Mouse (Mus musculus) lung, embryonic 15.5 days (tissue): ENCODE data around the gene Ndufa13. TPM values are rescaled to one million over a fixed set of nuclear protein-coding genes. Genes with fewer than 3 reads are reported as not detected.

ENCODE experiments used
- ATAC-seq: fragments of 200-750 bp; cut with Nextera tagmentation; 2 replicates; pipeline ENCODE4 v1.8.0; 2017; ENCODE audit warnings: moderate number of reproducible peaks, borderline replicate concordance; ENCODE audit not compliant: low FRiP score, low TSS enrichment; ENCODE audit errors: extremely low read depth
- H3K27ac ChIP-seq: fragments of 300-500 bp; sonication (generic); 2 replicates; pipeline ENCODE4 v1.5.1; 2015; ENCODE audit warnings: moderate library complexity, mild to moderate bottlenecking, inconsistent platforms
- H3K27me3 ChIP-seq: fragments of 300-500 bp; sonication (generic); 2 replicates; pipeline ENCODE4 v1.6.1; 2015; ENCODE audit warnings: inconsistent platforms
- H3K36me3 ChIP-seq: fragments of 300-500 bp; sonication (generic); 2 replicates; pipeline ENCODE4 v1.6.1; 2015; ENCODE audit warnings: inconsistent platforms
- H3K4me1 ChIP-seq: fragments of 300-500 bp; sonication (generic); 2 replicates; pipeline ENCODE4 v1.6.1; 2015; ENCODE audit warnings: inconsistent platforms
- H3K4me2 ChIP-seq: fragments of 300-500 bp; sonication (generic); 2 replicates; pipeline ENCODE4 v1.6.1; 2015; ENCODE audit warnings: inconsistent platforms, mild to moderate bottlenecking, moderate library complexity
- H3K4me3 ChIP-seq: fragments of 300-500 bp; sonication (generic); 2 replicates; pipeline ENCODE4 v1.5.1; 2015; ENCODE audit warnings: mild to moderate bottlenecking, inconsistent platforms
- H3K9ac ChIP-seq: fragments of 300-500 bp; sonication (generic); 2 replicates; pipeline ENCODE4 v1.6.1; 2015; ENCODE audit warnings: inconsistent platforms
- H3K9me3 ChIP-seq: fragments of 300-500 bp; sonication (generic); 2 replicates; pipeline ENCODE4 v1.6.1; 2016; ENCODE audit warnings: inconsistent platforms
- WGBS: fragments of 180-500 bp; shearing (Covaris S2); methylation state at CpG from one replicate; pipeline ENCODE4 v1.1.7; 2015; 5-methylcytosine and 5-hydroxymethylcytosine counted together
- polyA plus RNA-seq: library from polyadenylated mRNA; unstranded; fragments of >200 nt; fragmentation: Nextera tagmentation; extraction: Ambion mirVana; gene quantifications from 2 replicates; pipeline ENCODE4 v1.2.1, GENCODE M21; 2015

Ndufa13 gene
- polyA plus RNA-seq, 1 experiment from 2014 or later, result 162 TPM

DNA sequence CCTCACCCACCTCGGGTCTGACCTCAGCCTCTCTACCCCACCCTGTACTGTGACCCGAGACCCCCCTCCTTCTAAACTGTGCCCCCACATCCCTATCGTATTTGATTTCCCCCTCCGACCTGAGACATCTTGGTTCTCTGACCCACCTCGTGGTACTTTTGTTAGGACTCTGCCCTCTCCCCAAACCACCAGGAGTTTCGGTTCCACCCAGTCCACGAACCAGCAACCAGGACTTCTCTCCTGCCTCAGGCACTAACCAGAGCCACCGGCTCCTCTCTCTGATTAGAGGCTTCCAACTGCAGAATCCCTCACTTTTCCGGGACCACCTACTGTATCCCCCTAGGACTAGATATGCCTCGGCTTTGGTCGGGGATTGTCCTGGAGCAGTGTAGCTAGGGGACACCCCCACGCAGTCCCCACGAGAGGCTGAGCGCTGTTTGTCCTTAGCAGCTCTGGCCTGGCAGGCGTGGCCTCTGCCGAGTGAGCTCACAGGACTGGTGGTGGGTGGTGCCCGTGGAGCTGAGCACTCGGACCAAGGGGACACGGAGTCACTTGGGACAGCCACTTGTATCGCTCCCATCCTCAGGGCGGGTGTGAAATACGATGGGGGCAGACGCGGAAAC lies 14.0 kb downstream of the Ndufa13 start:
- peak overlapping the region; percentile 52 for H3K4me2 ChIP-seq
- 7% methylated on average over 24 of the region's 24 CpGs for WGBS
- no peak overlapping the region for H3K9ac ChIP-seq
- no peaks in the 10 kb centered on the region for H3K9me3 ChIP-seq
- H3K27ac ChIP-seq, result no peak overlapping the region
- 0 out of 2 replicates have a peak, but pooled peaks cover 5% of the 10 kb centered on the region for H3K36me3 ChIP-seq
- ATAC-seq, result no peak
- H3K4me3 ChIP-seq, result peak overlapping the region; percentile 26
- H3K4me1 ChIP-seq, result peaks cover 27% of the 10 kb centered on the region
- peaks cover 78% of the 10 kb centered on the region for H3K27me3 ChIP-seq

DNA sequence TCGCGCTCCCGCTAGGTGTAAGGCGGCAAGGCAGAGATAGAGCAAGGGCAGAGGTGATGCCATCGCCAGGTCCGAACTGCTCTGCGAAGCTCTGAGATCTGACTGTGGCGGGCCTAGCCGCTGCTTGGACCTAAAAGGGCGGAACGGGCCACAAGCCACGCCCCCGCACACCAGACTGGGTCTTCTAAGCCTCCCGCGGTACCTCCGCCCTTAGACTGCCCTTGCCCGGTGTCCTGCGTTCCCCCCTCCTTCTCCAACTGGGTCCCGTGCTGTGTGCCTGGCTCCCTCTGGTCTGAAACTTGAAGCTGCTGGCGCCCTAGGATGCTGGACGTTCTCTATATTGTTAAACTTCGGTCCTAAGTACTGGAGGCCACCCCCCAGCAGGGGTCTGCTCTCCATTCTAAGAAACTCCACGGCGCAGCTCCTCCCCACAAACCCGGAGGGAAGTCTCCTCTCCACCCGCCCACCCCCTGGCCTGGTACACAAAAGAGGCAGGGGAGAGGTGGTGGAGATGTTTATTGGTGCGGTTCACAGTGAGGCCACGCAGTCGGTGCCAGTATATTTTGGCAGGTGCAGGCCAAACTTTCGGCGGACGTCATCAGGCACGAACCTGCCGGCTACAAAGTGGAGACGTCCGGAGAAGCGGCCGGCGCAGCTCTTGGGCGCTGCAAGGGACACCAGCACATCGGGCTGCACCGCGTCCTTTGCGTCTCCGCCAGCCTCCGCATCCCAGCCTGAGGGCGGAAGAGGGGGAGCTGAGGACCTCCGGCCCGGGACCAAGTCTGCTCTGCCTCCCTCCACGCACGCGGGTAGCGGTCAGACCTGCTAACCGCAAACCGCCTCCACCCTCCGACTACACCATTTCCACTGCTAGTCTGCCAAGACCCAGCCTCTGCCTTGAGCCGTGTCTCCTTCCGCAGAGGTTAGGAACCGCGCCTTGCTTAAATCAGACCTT lies 14.8 kb downstream of the Ndufa13 start, which contains the start of gene Cilp2:
Gene Cilp2, minus strand, starts transcription at position 399 of the 955 bp plus-strand sequence.
- no peak within 1 kb of the TSS for H3K9ac ChIP-seq
- peak within 1 kb of the TSS; percentile 52 for H3K4me2 ChIP-seq
- H3K9me3 ChIP-seq, result no peaks in the 10 kb centered on the region
- peak; percentile 7; the same call in 1 of the 2 replicates for ATAC-seq
- H3K4me1 ChIP-seq, result peaks cover 27% of the 10 kb centered on the region
- H3K27me3 ChIP-seq, result peaks cover 86% of the 10 kb centered on the region
- peak within 1 kb of the TSS; percentile 26 for H3K4me3 ChIP-seq
- WGBS, result 1% methylated on average over 57 of the region's 60 CpGs
- no peaks in the 10 kb centered on the region for H3K36me3 ChIP-seq
- no peak within 1 kb of the TSS for H3K27ac ChIP-seq

DNA sequence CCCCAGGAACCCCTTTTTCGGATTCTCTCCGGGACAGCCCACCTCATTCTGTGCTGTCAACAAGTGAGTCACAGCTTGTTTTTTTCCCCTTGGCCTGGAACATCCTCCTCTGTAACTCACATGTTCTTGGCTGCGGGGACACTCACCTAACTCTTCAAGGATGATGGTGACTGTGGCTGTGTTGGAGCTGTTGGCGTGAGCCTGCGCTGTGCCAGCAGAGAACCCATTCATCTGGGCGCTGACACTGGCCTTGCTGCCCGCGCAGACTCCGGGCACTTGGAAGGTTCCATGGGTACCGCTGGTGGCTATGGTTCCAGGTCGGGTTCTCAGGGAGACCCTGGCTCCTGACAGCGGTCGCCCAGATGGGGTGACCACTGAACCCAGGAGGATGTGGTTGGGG lies 18.2 kb downstream of the Ndufa13 start:
- ATAC-seq, result no peak
- H3K27ac ChIP-seq, result no peak overlapping the region
- 55% methylated on average over 13 of the region's 13 CpGs for WGBS

DNA sequence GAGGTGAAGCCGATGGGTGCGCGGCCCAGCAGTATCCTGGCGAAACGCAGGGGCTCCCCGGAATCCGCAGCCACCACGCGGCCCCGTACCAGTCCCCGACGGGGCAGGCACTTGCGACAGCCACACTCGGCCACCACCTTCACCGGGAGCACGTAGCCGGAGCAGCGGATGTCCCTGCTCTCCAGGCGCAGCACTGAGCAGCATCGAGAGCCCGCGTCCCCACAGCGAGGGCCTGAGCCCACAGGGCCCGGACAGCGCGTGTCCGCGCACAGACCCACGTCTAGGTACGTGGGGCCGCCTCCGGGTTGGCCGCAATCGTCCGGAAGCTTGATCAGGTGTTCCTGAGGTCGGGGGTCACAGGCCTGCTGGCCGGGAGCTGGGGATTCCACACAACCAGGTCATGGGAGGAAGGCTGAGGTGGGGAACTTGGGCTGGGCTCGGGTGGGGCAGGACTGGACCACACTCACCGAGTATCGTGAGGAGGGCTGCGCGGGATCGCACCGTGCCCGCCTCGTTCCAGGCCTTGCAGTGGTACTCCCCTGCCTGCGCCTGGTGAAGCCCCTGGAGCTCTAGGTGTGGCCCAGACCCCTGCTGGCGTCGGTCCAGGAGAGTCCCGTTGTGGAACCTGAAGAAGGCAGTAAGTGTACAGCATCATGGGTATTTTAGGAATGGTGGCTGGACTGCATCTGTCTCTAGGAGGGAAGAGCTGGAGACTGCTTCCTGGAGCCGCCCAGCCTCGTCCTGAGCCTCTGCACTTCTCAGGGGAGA lies 19.3 kb downstream of the Ndufa13 start:
- Histone ChIP-seq H3K4me2 (peak overlapping the region; percentile 58), H3K27me3 (peaks cover 99% of the 10 kb centered on the region), H3K36me3 (no peaks in the 10 kb centered on the region), H3K9ac (no peak overlapping the region), H3K9me3 (no peaks in the 10 kb centered on the region), H3K4me1 (peaks cover 25% of the 10 kb centered on the region), H3K4me3 (peak overlapping the region; percentile 36), H3K27ac (no peak overlapping the region)
- ATAC-seq, result no peak
- WGBS, result 12% methylated on average over 45 of the region's 52 CpGs

More for the DNA sequence above, 18.2 kb downstream of the Ndufa13 start:
- no peak overlapping the region for H3K4me2 ChIP-seq
- no peak overlapping the region for H3K9ac ChIP-seq
- no peaks in the 10 kb centered on the region for H3K36me3 ChIP-seq
- H3K9me3 ChIP-seq, result no peaks in the 10 kb centered on the region
- H3K4me1 ChIP-seq, result peaks cover 36% of the 10 kb centered on the region
- no peak overlapping the region for H3K4me3 ChIP-seq
- H3K27me3 ChIP-seq, result peaks cover 100% of the 10 kb centered on the region

DNA sequence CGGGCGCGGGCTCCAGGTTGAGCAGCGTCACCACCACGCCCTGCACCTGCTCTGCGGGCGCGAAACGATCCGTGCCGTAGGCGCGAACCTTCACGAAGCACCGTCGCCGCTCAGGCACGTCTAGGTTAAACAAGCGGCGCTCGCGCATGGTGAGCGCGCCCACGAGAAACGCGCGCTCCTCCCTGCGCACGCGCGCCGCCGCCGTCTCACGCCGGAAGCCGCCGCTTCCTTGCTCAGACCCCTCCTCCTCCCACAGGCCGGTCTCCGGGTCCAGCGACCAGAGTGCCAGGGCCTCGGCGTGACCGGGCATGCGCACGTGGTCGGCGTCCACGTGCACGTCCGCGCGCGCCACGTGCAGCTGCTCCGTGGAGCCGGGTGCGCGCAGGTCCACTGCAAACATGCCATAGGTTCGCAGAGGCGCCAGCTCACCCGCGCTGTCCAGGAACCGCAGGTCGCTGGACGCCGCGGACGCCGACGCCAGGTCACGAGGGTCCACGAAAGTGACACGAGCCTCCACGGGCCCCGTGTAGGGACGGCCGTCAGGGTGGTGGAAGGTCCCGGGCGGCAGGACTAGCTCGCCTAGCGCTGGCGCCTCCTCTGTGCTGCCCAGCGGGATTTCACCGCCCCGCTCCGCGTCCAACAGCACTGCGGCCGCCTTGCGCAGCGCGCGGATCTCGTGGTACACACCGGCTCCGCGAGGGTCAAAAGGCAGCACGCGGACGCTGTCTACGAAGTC lies 20.2 kb downstream of the Ndufa13 start:
- ATAC-seq, result 0 out of 2 replicates have a peak, but pooled peaks have one; percentile 6
- 6% methylated on average over 102 of the region's 103 CpGs for WGBS
- H3K27ac ChIP-seq, result no peak overlapping the region
- peak overlapping the region; percentile 58 for H3K4me2 ChIP-seq
- no peaks in the 10 kb centered on the region for H3K9me3 ChIP-seq
- peaks cover 17% of the 10 kb centered on the region for H3K4me1 ChIP-seq
- peak overlapping the region; percentile 36 for H3K4me3 ChIP-seq
- no peaks in the 10 kb centered on the region for H3K36me3 ChIP-seq
- peaks cover 94% of the 10 kb centered on the region for H3K27me3 ChIP-seq
- H3K9ac ChIP-seq, result no peak overlapping the region

DNA sequence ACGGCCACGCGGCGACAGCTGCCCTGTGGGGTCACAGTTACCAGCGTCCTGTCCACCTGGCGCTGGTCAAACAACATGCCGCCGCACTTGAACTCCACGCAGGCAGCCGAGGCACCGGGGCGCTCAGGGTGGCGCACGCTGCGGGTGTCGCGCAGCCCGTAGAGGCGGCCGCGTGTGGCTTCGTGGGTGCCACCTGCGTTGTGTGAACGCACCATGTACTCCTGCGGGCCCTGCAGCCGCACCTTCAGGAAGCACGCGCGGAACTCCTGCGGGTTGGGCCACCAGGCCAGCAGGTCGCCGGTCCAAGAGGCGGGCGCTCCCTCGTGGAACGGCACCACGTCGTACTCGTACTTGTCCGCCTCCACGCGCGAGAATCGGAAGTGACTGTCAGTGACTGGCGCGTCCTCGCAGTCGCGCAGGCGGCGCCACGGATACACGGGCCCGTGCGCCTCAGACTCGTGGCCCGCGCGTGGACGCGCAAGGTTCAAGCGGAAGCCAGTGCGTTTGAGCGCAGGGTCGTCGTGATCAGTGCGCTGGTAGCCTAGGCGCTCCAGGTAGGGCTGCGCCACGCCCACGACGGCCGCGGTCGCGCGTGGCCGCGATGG lies 21.0 kb downstream of the Ndufa13 start:
- Histone ChIP-seq H3K4me3 (peak overlapping the region; percentile 36), H3K27ac (no peak overlapping the region), H3K9me3 (no peaks in the 10 kb centered on the region), H3K4me2 (peak overlapping the region; percentile 58), H3K36me3 (no peaks in the 10 kb centered on the region), H3K9ac (no peak overlapping the region), H3K4me1 (peaks cover 16% of the 10 kb centered on the region), H3K27me3 (peaks cover 86% of the 10 kb centered on the region)
- WGBS, result 15% methylated on average over 79 of the region's 79 CpGs
- ATAC-seq, result no peak

DNA sequence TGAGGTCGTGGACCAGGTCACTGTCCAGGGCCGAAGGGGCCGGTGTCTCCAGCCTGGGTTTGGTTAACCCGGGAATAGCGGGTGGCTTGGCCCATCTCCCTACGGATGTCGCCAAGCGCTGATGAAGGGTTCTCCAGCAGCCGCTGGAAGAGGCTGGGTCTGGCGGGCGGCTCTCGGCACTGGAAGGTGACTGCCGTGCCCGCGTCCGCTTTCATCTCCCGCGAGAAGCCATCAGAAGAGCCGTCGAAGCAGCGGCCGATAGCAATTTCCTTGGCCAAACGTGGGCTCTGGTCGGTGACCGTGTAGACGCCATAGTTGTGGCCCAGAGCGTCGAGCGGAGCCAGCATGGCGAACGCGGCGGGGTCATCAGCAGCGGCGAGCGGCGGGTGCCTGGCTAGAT lies 21.5 kb downstream of the Ndufa13 start:
- peak overlapping the region; percentile 36 for H3K4me3 ChIP-seq
- H3K27me3 ChIP-seq, result peaks cover 81% of the 10 kb centered on the region
- ATAC-seq, result no peak
- 10% methylated on average over 37 of the region's 37 CpGs for WGBS
- H3K9ac ChIP-seq, result no peak overlapping the region
- H3K4me1 ChIP-seq, result peaks cover 16% of the 10 kb centered on the region
- H3K4me2 ChIP-seq, result peak overlapping the region; percentile 58
- H3K36me3 ChIP-seq, result no peaks in the 10 kb centered on the region
- H3K9me3 ChIP-seq, result no peaks in the 10 kb centered on the region
- no peak overlapping the region for H3K27ac ChIP-seq

DNA sequence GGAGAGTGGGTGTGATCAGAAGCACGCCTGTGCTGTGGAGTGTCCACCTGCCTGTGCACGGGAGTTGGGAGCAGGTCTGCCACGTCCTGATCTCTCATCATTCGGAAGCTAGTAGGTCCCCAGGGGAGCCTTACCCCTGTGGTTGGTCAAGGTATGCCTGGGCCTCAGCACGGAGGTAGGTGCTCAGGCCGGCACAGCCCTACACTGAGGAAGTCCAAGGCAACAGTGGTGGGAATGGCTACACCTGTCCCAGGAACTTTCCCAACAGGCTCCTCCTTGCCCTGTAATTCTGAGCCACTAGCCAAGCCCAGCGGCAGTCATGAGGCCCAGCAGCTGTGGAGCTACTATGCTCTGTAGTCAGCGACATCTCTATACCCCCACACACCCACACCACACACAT lies 22.7 kb downstream of the Ndufa13 start:
- peaks cover 69% of the 10 kb centered on the region for H3K27me3 ChIP-seq
- H3K9me3 ChIP-seq, result no peaks in the 10 kb centered on the region
- H3K27ac ChIP-seq, result no peak overlapping the region
- 59% methylated on average over 8 of the region's 8 CpGs for WGBS
- no peak for ATAC-seq
- no peak overlapping the region for H3K9ac ChIP-seq
- H3K4me2 ChIP-seq, result no peak overlapping the region
- H3K36me3 ChIP-seq, result no peaks in the 10 kb centered on the region
- H3K4me1 ChIP-seq, result peaks cover 16% of the 10 kb centered on the region
- no peak overlapping the region for H3K4me3 ChIP-seq

DNA sequence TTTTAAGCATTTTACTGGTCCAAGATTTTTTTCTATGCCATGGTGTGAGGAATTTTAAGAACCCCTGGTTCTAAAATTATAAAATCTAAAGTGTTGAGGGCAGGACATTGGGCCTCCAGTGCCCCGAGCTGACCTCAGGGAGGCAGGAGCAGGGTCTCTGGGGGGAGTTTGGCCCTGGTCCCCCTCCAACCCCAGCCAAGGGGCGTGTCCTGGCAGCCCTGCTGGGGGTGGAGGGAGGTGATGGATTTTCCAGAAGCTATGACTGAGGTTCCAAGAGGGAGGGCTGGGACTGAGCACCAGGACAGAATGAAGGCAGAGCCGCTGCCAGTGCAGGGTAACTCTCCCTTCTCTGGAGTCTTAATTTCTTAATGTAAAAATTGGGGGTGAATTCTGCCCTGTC lies 24.4 kb downstream of the Ndufa13 start:
- WGBS, result 44% methylated on average over 3 of the region's 3 CpGs

DNA sequence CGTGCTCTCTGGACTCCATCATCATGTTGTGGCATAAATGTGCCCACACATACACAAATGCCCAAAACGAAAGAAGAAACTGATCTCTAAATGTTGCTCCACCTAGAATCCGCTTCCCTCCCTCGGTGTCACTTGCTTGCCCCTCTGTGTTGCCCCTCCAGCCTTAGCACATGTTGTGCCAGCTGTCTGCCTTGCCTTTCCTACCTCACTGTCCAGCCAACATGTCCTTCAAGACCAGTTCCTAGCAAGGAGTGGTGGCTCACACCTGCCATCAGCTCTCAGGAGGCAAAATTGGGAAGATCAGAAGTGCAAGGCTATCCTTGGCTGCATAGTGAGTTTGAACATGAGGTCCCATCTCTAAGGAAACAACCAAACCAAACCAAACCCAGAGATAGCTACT lies 25.0 kb downstream of the Ndufa13 start:
- Histone ChIP-seq H3K9me3 (no peaks in the 10 kb centered on the region), H3K4me1 (peaks cover 16% of the 10 kb centered on the region), H3K4me3 (no peak overlapping the region), H3K27me3 (peaks cover 46% of the 10 kb centered on the region), H3K9ac (no peak overlapping the region), H3K27ac (no peak overlapping the region), H3K4me2 (no peak overlapping the region), H3K36me3 (no peaks in the 10 kb centered on the region)
- WGBS, result 79% methylated on average over 4 of the region's 4 CpGs
- ATAC-seq, result no peak

More for the DNA sequence above, 24.4 kb downstream of the Ndufa13 start:
- Histone ChIP-seq H3K9me3 (no peaks in the 10 kb centered on the region), H3K27ac (no peak overlapping the region), H3K27me3 (peaks cover 52% of the 10 kb centered on the region), H3K36me3 (no peaks in the 10 kb centered on the region), H3K4me2 (no peak overlapping the region), H3K9ac (no peak overlapping the region), H3K4me3 (no peak overlapping the region), H3K4me1 (peaks cover 16% of the 10 kb centered on the region)
- ATAC-seq, result no peak

DNA sequence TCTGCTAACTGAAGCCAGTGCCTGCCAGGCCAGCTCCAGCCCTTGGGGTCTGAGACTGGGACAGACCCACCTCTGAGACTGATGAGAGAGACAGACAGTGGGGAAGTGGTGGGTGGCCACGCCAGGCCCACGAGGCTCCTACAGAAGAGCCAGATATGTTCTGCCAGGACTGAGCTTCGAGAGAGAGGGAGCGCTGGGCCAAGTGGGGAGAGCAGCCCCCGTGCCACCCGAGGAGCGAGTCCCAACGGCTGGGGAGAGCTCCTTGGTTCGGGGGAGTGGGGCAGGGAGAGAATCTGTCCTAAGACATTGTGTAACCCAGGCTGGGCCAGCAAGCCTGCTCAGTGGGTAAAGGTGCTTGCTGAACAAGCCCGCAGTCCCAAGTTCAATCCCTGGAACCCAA lies 25.4 kb downstream of the Ndufa13 start:
- Histone ChIP-seq H3K27ac (no peak overlapping the region), H3K4me2 (no peak overlapping the region), H3K4me3 (no peak overlapping the region), H3K36me3 (no peaks in the 10 kb centered on the region), H3K27me3 (peaks cover 42% of the 10 kb centered on the region), H3K9me3 (no peaks in the 10 kb centered on the region), H3K4me1 (peaks cover 11% of the 10 kb centered on the region), H3K9ac (no peak overlapping the region)
- 69% methylated on average over 10 of the region's 10 CpGs for WGBS
- no peak for ATAC-seq
